Mouse (Mus musculus): ENCODE measurements around the gene Cdk19. TPM values are rescaled to one million over a fixed set of nuclear protein-coding genes. Genes with fewer than 3 reads are reported as not detected.

Gene Cdk19
- total RNA-seq, 4 experiments from 2014 or later: 12.1 to 13.7 (median 13.4) TPM

DNA sequence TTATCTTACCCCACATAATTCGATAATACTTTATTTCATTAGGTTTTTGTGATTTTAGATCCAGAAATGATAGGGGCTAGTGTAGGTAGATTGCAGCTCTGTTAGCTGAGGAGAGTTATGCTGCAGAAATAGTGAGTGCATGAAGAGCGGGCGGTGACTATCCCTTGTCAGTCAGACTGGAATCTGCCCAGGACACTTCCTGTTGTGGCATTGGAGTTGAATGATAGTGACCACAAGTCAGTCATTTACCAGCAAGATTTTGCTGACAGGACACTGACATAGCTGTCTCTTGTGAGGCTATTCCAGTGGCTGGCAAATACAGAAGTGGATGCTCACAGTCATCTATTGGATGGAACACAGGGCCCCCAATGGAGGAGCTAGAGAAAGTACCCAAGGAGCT is 97.8 kb downstream of the Cdk19 start:
- DNase-seq (ENCODE audit: low spot score): no peak

DNA sequence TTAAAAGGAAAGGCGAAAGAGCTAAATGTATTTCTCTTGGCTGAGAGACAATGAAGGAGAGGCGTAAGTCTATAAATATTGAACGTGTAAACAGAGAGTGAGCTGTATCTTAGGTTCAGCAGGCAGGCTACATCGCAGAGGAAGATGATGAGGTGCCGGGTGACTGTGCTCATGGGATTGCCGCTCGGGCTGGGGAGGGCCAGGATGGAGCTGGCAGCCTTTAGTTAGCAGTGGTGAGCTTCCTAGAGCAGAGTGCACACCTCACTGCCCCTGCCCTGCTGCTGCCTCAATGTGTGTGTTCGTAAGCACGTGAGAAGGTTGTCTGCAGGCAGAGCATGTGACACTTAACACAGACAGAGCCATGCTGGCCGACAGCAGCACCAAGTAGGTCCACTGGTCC is 101.4 kb downstream of the Cdk19 start:
- no peak for DNase-seq (ENCODE audit: low spot score)

- DNase-seq (ENCODE audit: low spot score): no peak
Observed at GRCm38 (mm10) chr10:40442076-40442475, 102.7 kb downstream of the Cdk19 start.

- DNase-seq (ENCODE audit: low spot score): no peak
Observed at GRCm38 (mm10) chr10:40443371-40443770, 104.0 kb downstream of the Cdk19 start.

- no peak for DNase-seq (ENCODE audit: low spot score)
Observed at GRCm38 (mm10) chr10:40443806-40444357, 104.5 kb downstream of the Cdk19 start.

GRCm38 (mm10) chr10:40444586-40444985 is 105.2 kb downstream of the Cdk19 start:
- DNase-seq (ENCODE audit: low spot score): no peak

- no peak for DNase-seq (ENCODE audit: low spot score)
Observed at GRCm38 (mm10) chr10:40446088-40446604, 106.8 kb downstream of the Cdk19 start.

DNA sequence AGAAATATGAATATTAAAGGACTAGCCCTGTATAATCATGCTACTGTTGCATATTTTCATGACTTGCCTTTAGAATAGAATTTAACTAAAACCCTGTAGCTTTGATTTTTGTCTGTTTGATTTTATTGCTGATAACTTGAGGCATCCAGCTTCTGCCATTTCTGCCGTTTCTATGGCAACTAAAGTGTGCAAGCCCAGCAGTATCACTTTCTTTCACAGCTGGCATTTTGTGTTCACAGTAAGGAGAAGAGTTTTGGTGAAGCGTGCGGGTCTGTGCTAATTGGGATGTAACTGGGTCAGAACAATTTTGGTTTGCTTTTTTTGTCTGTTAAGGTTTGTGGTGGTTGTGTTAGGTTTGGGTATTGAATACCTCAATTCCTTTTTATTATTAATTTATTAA is 107.3 kb downstream of the Cdk19 start:
- no peak for DNase-seq (ENCODE audit: low spot score)

DNA sequence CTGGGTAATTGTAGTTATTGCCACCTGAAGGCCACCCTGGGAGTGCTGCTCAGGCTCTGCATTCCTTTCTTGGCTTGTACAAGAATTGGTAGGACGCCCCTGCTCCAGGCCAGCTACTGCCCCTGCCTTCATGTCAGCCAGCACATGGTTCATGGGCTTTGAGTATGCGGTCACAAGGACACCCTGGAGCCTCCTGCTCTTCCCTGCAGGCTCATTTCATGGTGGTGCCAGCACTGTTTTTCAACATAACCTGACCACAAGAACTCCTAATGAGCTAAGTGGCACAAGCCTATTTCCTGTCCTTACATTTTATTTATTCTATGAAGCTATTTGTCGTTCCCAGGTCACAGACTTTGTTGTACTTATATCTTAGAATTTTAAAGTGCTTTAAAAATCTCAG is 107.9 kb downstream of the Cdk19 start:
- no peak for DNase-seq (ENCODE audit: low spot score)

GRCm38 (mm10) chr10:40447921-40448320 is 108.6 kb downstream of the Cdk19 start:
- DNase-seq (ENCODE audit: low spot score): no peak

DNA sequence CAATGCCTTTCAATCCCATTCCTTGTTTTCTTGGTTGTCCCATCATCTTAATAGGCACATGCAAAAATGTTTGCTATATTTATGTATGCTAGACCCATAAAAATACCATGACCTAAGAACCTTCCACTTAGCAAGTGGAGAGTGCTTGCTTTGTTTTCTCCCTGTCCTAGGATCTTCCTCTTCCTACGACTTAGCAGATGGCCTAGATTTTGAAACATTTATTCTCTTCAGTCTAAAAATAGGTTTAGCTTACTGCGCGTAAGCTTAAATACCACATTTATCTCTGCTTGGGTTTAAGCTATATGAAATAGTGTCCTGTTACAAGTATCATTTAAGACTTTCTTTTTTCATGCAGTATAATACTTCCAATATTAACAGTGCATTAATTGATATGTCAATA is 109.1 kb downstream of the Cdk19 start:
- no peak for DNase-seq (ENCODE audit: low spot score)

DNA sequence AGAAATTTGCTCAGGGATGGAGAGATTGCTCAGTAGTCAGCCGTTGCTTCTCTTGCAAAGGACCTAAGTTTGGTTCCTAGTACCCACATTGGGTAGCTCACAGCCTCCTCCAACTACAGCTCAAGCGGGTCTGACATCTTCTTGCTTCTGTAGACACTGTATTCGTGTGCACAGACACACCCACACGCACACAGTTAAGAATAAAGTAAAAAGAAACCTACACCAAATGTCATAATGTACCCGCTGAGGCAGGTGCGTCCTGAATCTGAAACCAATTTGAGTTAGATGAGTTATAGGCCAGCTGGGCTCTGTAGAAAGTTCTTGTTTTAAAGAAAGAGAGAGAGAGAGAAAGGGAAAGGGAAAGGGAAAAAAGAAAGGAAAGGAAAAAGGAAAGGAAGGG is 110.2 kb downstream of the Cdk19 start:
- DNase-seq (ENCODE audit: low spot score): no peak

DNA sequence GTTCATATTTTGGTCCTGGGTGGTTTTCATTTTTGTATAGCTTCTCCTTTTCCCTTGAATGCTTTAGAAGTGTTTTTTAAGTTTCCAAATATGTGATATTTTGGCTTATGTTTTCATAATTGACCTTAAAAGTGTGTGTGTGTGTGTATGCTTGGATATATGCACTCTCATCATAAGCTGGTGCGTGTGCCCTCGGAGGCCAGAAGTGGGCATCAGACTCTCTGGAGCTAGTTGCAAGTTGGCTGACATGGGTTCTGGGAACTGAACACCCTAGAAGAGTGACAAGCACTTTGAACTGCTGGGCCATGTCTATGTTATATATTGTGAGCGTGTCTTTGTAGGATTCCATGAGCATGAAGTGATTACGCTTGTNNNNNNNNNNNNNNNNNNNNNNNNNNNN is 110.8 kb downstream of the Cdk19 start:
- no peak for DNase-seq (ENCODE audit: low spot score)

DNA sequence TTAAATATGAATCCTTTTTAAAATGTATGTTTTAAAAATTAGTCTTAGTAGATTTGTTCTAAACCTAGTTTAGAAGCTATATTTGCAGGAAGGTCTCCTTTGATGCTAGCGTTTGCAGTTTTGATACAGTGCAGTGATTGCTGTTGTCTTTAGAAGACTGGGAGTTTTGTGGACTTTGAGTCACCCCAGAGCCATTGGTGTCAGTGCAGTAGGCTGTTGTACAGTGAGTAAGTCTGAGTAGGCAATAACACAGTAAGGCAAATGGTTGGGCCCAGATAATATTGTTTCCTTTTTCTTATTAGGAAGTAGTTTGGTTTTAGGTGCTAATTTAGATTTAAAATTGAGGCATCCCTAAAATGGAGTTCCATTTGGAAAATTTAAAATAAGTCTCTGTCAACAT is 117.8 kb downstream of the Cdk19 start:
- no peak for DNase-seq (ENCODE audit: low spot score)

GRCm38 (mm10) chr10:40459141-40459540 is 119.8 kb downstream of the Cdk19 start:
- no peak for DNase-seq (ENCODE audit: low spot score)

DNA sequence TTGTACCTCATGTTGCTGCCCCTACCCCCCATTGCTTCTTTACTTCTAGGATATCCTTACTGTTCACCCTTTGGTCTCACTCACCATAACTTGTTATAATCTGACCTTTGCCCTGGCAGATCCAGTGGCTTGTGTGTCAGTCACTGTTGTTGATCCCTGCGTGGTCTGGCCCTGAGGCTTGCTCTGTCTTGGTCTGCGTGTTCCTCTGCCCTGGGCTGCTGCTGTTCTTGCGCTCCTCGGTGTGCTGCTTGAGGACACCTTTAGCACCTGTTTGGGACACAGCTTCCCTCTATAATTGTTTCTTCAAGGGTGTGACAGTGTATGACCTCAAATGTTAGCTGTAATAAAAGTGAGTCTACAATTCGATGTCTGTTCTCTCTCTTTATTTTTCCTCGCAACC is 122.0 kb downstream of the Cdk19 start:
- DNase-seq (ENCODE audit: low spot score): no peak

- no peak for DNase-seq (ENCODE audit: low spot score)
Observed at GRCm38 (mm10) chr10:40462257-40462656, 122.9 kb downstream of the Cdk19 start.

DNA sequence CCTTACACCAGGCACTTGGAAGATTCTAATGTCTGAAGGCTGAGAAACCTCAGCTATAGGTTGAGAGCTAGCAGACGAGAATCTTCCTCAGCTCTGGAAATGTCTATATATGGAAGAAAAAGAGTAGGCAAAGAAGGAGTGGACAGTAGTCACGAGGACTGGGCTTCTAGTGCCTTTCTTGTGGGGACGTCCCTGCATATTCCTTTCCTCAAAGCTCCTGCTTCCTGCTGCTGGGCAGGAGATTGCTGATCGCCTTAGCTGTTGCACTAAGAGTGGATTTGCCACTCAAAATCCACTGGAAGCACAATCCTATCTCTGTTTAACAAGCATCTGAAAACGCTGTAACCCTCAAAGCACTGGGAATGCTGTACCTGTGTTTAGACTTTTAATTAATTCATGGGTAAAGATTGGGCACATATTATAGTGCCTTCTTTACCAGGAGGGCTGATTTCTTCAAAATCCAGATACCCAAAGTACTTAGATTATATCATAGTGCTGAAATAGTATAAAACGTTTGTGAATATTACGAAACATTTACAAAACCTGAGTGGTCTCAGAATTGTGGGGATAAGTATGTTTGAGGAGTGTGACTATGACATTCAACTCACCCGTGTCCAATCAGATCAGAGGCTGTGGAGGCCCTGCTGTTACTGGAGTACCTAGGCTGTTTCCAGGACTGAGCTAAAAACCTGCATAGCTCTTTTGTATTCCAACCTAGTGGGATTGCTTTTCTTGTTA is 128.0 kb downstream of the Cdk19 start:
- no peak for DNase-seq (ENCODE audit: low spot score)

DNA sequence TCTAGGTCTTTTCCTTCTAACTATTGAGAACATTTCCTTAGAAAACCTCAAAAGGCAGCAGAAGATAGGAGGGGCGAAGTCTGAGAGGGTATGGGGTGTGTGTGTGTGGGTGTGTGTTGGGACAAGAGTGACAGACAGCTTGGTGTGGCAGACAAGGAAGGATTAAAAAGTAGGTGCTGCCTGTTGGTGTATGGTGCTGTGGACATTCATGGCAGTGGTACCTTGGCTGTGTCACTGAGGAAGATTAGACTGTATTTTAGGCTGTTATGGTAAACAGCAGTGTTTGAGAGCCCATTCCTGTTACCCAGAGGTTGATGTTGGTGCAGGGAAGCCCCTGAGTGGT is 128.5 kb downstream of the Cdk19 start:
- DNase-seq (ENCODE audit: low spot score): no peak

DNA sequence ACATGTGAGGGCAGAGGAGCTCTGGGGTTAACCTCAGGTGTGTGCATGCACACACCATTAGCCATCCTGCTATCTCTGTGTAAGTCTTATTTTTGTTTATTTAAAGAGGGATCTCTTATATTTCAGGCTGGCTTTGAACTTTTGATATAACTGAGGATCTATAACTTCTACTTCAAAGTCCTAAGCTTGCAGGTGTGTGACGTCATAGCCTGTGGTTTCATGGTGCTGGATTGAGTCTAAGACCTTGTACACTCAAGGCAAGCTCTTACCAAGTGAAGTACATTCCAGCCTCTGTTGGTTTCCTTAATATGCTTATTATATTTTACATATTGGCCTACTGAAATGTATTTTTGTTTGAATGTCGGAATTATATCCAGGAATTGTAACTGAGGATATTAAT is 129.8 kb downstream of the Cdk19 start:
- DNase-seq (ENCODE audit: low spot score): no peak

DNA sequence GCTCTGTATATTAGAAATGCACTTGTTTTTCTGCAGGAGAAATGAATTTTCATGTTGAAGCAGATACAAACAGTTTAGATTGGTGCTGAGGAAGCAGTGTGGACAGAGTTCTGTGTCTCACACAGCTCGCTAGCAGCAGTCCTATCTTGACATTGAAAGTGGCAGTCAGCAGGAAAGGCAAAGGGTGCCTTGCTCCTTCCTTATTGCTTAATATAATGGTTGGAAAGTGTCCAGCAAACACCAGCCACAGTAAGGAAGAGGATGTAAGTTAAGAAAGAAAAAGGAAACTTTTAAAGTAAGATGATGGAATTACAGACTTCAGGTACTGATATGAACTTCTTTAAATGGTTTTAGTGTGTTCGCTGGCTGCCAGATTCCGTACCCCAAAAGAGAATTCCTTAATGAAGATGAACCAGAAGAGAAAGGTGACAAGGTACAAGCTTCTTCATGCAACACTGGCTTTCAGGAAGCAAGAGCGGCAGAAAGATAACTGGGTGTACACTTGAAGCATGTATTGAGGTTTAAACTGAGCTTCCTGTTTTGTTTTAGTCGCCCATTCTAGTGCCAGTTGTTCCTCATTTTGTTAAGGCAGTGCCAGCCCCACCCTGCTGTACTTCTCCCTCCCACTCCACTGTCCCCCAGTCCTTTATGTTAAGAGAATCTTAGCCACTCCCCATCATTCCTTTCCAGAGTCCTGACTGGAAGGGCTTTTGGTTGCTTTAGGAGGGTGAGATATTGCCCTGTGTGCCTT is 137.3 kb downstream of the Cdk19 start:
- DNase-seq (ENCODE audit: low spot score): no peak

- DNase-seq (ENCODE audit: low spot score): no peak
Observed at GRCm38 (mm10) chr10:40477426-40478075, 138.2 kb downstream of the Cdk19 start.

Measured in heart, adult 8-10 months (tissue).